Mouse (Mus musculus) right cerebral cortex, postnatal 25 days (tissue): ENCODE data around the gene Gpr25.
A peak's percentile ranks its signal among the peaks of the same experiment; 100 is the strongest.

Experiments
- DNase-seq: peaks from one replicate; pipeline ENCODE4 v3.0.0; 2022

Gpr25 gene

GRCm38 (mm10) chr1:136260635-136261238, at the start of gene Gpr25:
Gene Gpr25, minus strand, starts transcription at chr1:136260873.
- DNase-seq, result no peak

- no peak for DNase-seq
These were observed 48.5 kb upstream of the Gpr25 start for GRCm38 (mm10) chr1:136309193-136309592.

GRCm38 (mm10) chr1:136306424-136306823, 45.8 kb upstream of the Gpr25 start:
- no peak for DNase-seq

GRCm38 (mm10) chr1:136293961-136294360, 33.3 kb upstream of the Gpr25 start:
- DNase-seq, result no peak

- no peak for DNase-seq
These were observed 29.1 kb upstream of the Gpr25 start for GRCm38 (mm10) chr1:136289803-136290202.

GRCm38 (mm10) chr1:136277366-136277765, 16.7 kb upstream of the Gpr25 start:
- no peak for DNase-seq

GRCm38 (mm10) chr1:136268224-136268623, 7.6 kb upstream of the Gpr25 start:
- no peak for DNase-seq

- no peak for DNase-seq
These were observed 5.5 kb upstream of the Gpr25 start for GRCm38 (mm10) chr1:136266127-136266526.

GRCm38 (mm10) chr1:136263355-136263754, 2.7 kb upstream of the Gpr25 start:
- no peak for DNase-seq

GRCm38 (mm10) chr1:136259893-136260634, 609 bp downstream of the Gpr25 start:
- DNase-seq, result peak; percentile 84

- DNase-seq, result no peak
These were observed 1.2 kb downstream of the Gpr25 start for GRCm38 (mm10) chr1:136259543-136259892.

- no peak for DNase-seq
These were observed 2.2 kb downstream of the Gpr25 start for GRCm38 (mm10) chr1:136258495-136258894.

- no peak for DNase-seq
These were observed 5.0 kb downstream of the Gpr25 start for GRCm38 (mm10) chr1:136255657-136256056.

- no peak for DNase-seq
These were observed 5.5 kb downstream of the Gpr25 start for GRCm38 (mm10) chr1:136255174-136255573.

- no peak for DNase-seq
These were observed 6.1 kb downstream of the Gpr25 start for GRCm38 (mm10) chr1:136254503-136255065.

GRCm38 (mm10) chr1:136253472-136253871, 7.2 kb downstream of the Gpr25 start:
- no peak for DNase-seq

GRCm38 (mm10) chr1:136249662-136250061, 11.0 kb downstream of the Gpr25 start:
- no peak for DNase-seq

GRCm38 (mm10) chr1:136247393-136247792, 13.3 kb downstream of the Gpr25 start:
- DNase-seq, result no peak

GRCm38 (mm10) chr1:136244469-136244868, 16.2 kb downstream of the Gpr25 start:
- no peak for DNase-seq

GRCm38 (mm10) chr1:136241801-136242200, 18.9 kb downstream of the Gpr25 start:
- no peak for DNase-seq

GRCm38 (mm10) chr1:136238495-136238894, 22.2 kb downstream of the Gpr25 start:
- DNase-seq, result no peak

GRCm38 (mm10) chr1:136234595-136235092, 26.0 kb downstream of the Gpr25 start:
- no peak for DNase-seq

- peak; percentile 42 for DNase-seq
These were observed 26.6 kb downstream of the Gpr25 start, which contains the start of gene Inava for GRCm38 (mm10) chr1:136233892-136234594. Gene Inava, minus strand, starts transcription at chr1:136234264.
